Mouse (Mus musculus): ENCODE results near the gene Xndc1.

GRCm38 (mm10) chr7:102132395-102132794 lies 67.1 kb downstream of the Xndc1 start:
- TF ChIP-seq ZC3H11A (IDR thresholded peaks at IDR 0.05; ENCODE audit: borderline replicate concordance, low read depth, low read length) (no peak), ZNF384 (IDR thresholded peaks at IDR 0.05; ENCODE audit: low read depth, low read length) (no peak), MAFK (IDR thresholded peaks at IDR 0.05; ENCODE audit: insufficient read depth, low read depth, low read length) (no peak), CHD2 (IDR thresholded peaks at IDR 0.05; ENCODE audit: low read depth, low read length) (no peak), HCFC1 (IDR thresholded peaks at IDR 0.05; ENCODE audit: borderline replicate concordance, insufficient read depth, low read length) (no peak)

Data from ES-E14 (cell line).